Mouse (Mus musculus) bone marrow macrophage, adult 2 months (primary cell): ENCODE data around the gene Fam172a.

Experiments
- CTCF ChIP-seq: IDR thresholded peaks from 2 replicates; pipeline ENCODE4 v1.5.1; 2012; ENCODE audit warnings: low read depth, mild to moderate bottlenecking, low read length, moderate library complexity
- POLR2A ChIP-seq: IDR thresholded peaks from 2 replicates; pipeline ENCODE4 v1.6.1; 2012; ENCODE audit warnings: mild to moderate bottlenecking, low read depth, low read length, borderline replicate concordance

GRCm38 (mm10) chr13:77900843-77901242 lies 199.0 kb downstream of the Fam172a start:
- TF ChIP-seq CTCF (no peak), POLR2A (no peak)
